Mouse (Mus musculus) cerebellum, adult 2 months (tissue): Measurements from ENCODE around the gene Gsdma3.

Source experiments
- CTCF ChIP-seq: fragments of 200-500 bp; IDR thresholded peaks from 2 replicates; pipeline ENCODE4 v1.5.1; 2011; ENCODE audit warnings: low read depth, mild to moderate bottlenecking, control low read depth, low read length, moderate library complexity, borderline replicate concordance; ENCODE audit not compliant: insufficient read depth
- POLR2A ChIP-seq: fragments of 200-500 bp; IDR thresholded peaks from 2 replicates; pipeline ENCODE4 v1.6.1; 2011; ENCODE audit warnings: low read length, control low read depth, borderline replicate concordance; ENCODE audit not compliant: insufficient read depth

DNA sequence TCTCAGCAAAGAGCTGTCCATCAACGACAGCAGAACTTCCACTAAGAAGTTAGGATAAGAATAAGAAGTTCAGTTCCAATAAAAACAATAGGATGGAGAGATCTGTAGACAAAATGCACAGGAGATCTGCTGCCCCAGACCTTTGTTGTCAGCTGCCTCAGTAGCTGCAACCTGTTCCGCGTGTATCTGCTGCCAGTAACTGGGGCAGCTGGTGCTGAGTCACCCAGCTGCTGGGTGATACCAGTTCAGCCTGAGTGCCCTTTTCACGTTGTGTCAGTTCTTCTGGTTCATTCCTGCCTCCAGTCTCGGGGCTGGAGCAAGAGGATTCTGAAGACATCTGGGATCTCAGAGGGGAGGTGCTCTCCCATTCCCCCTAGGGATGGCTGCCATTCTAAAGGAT, 45.7 kb downstream of the Gsdma3 start:
- TF ChIP-seq CTCF (no peak), POLR2A (no peak)
